Mouse (Mus musculus) heart, postnatal 10 days (tissue): ENCODE results near the gene Myrfl. TPM values are rescaled to one million over a fixed set of nuclear protein-coding genes. Genes with fewer than 3 reads are reported as not detected.

ENCODE experiments used
- total RNA-seq, 2 experiments: library from RNA; stranded (reverse); gene quantifications; 2 replicates each; pipeline ENCODE4 v1.2.3; 2021

Gene Myrfl
- total RNA-seq, 2 experiments from 2014 or later = 0.43 to 0.67 TPM

Other genes starting within 250 kb of the Myrfl start
- gene Rab3ip, start 53.9 kb upstream of the Myrfl start, total RNA-seq = 10 to 100 TPM; 76.8 to 81.6 TPM
- not detected for gene Gm10271, start 75.7 kb upstream of the Myrfl start, total RNA-seq
- gene Best3, start 89.4 kb upstream of the Myrfl start, total RNA-seq = 1 to 10 TPM; 1.4 to 1.7 TPM
- 100 to 1,000 TPM; 156 to 283 TPM for gene Lrrc10, start 148.4 kb upstream of the Myrfl start, total RNA-seq
- 100 to 1,000 TPM; 160 to 179 TPM for gene Cct2, start 166.9 kb upstream of the Myrfl start, total RNA-seq